Mouse (Mus musculus): Measurements from ENCODE around the gene Foxj3.
A peak's percentile ranks its signal among the peaks of the same experiment; 100 is the strongest.

The Foxj3 gene

DNA sequence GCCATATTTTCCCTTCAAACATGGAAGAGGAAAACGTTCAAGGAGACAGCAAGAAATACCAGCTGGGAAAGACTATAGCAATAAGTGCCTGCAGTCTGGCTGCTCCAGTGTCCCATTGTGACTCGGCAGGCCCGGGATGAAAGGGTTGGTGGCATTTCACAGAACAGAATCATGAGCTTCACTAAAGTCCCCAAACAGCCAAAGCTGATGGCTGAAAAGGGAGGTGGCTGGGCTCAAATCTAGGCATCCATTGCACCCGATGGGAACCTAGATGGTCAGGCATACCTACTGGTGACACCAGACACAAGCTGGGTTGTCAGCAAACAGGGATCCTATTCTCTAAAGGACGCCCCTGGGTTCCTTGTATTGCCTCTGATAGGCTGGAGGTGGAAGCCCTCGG, 101.1 kb downstream of the Foxj3 start:
- DNase-seq, result no peak

DNA sequence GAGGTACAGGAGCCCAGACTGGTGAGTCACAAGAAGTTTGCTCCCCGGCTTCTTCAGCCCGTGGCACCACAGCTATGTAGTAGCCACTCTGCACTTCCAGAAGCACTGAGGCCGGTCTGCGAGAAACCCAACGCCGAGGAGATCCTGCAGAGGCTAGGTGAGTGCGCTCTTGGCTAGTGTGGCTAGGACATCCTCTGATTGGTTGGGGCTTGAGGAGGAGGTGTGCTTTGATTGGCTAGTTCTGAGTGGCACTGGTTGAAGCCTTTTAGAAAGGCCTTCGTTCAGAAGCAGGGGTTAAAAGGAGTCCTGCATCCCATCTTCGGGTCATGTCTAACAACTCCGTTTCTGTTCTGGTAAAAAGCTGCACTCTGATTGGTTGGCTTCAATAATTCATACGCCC, 101.9 kb downstream of the Foxj3 start:
- no peak for DNase-seq

DNA sequence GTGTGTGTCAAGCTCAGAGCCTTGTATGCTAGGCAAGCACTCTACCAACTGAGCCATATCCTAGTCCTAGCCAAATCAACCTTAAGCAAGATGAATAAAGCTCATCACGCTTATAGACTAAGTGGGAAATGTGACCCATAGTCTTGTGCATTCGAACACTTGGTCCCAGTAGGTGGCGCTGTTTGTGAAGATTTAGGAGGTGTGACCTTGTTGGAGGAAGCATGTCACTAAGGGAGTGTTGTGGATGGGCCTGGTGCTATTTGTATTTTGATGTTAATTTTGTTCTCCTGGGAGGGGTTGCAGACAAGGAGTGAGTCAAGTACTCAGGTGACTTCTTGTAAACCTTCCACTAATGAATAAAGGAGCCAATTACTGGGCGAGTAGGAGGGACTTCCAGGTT, 105.9 kb downstream of the Foxj3 start:
- no peak for DNase-seq

DNA sequence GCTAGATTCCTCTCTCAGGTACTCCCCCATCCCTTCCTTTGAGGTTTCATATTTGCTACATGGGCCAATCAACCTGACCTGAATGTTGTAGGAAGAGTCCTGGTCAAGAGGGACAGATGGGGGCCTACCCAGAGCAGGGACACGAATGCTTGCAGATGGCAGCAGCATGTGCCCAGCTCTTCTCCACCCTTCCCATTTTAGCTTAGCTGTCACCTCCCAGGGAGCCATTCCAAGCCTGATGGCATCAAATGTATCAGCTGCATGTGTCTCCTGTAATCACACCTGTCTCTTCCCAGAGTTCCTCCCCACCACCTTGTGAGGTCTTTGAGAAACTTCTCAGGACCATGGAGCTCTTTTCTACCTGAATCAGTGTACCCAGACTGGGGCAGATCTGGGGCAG, 120.2 kb downstream of the Foxj3 start:
- no peak for DNase-seq

DNA sequence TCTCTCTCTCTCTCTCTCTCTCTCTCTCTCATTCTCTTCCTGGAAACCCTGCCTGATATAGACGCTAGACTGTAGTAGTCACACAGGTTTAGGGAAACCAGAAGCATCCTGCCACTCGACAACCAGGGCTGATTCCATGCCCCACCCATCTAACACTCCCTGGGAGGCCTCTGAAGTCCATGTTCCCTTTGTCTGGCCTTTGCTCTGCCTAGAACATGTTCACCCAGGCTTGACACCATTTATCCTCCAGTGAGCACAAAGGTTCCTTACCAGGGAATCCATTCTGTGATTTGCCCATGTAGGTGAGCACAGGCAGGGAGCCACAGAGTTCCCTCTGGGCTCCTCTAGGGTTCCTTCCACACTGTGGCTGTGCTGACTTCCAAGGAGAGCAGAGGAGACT, 121.4 kb downstream of the Foxj3 start:
- DNase-seq, result no peak

DNA sequence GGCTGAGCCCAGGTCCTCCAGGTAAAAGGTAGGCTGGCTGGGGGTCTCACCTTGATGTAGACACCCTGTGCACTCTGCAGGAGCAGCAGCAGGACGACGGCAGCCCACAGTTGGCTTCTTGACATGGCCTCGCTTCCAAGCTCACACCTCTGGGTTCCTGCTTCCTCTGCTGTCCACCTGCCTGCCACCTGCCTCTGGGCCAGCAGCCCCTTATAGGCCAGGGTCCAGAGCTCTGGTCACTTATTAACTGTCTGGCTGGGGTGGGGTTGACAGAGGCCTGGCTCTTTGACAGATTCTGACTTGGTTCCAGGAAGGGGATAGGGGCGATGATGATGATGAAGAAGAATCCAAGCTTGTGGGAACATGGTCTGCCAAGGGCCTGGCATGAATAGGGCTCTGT, 121.9 kb downstream of the Foxj3 start, which contains the start of gene Guca2b:
Guca2b (minus strand) TSS at position 224 of the 400 bp plus-strand sequence.
- no peak for DNase-seq

DNA sequence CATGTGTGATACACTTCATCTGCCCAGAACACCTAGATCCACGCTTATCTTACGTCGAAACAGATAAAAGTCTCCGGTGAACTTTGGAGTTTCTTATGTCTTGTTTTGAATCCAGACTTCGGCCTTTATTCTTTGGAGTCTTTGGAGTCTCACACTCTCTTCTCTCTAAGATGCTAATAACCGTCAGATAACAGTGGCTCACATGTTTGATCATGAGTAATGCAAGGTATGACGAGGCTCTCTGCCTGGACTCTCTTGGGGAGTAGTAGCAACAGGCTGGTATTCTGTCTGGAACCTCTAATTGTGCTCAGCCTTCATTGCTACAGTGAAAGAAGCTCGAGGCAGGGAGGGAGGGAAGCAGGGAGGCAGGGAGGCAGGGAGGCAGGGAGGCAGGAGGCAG, 123.2 kb downstream of the Foxj3 start:
- no peak for DNase-seq

DNA sequence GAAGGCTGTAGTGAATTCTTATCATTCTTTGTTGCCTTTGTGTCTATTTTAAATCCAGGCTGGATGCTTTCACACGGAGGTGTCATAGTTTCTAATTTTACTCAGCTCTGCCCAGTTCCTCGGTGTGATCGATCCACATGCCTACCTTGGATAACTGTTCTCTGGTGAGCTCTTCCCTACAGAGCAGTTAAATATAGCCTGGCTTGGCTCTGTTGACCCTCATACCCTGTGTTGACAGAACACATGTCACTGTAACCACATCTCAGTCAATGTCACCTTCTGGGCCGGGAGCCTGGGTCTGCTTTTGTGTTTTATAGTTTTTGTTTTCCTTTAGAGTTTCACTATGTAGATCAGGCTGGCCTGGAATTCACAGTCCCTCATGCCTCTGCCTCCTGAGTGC, 125.3 kb downstream of the Foxj3 start:
- no peak for DNase-seq

DNA sequence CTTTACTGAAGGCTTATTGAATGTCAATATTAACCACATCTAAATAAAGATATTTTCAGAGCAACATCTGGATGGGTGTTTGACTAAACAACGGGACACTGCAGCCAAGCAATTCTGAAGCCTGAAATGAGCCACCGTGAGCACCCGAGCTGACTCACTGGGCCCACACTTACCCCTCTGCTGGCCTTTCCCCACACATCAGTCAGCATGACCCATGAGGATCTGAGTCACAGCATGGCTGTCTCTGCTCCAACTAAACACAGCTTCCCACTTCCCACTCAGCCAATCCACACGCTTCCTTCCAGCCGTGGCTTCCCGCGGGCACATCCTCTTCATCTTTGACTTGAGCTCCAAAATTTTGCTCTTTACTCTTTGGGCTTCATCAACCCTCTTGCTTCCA, 126.2 kb downstream of the Foxj3 start:
- DNase-seq, result no peak

DNA sequence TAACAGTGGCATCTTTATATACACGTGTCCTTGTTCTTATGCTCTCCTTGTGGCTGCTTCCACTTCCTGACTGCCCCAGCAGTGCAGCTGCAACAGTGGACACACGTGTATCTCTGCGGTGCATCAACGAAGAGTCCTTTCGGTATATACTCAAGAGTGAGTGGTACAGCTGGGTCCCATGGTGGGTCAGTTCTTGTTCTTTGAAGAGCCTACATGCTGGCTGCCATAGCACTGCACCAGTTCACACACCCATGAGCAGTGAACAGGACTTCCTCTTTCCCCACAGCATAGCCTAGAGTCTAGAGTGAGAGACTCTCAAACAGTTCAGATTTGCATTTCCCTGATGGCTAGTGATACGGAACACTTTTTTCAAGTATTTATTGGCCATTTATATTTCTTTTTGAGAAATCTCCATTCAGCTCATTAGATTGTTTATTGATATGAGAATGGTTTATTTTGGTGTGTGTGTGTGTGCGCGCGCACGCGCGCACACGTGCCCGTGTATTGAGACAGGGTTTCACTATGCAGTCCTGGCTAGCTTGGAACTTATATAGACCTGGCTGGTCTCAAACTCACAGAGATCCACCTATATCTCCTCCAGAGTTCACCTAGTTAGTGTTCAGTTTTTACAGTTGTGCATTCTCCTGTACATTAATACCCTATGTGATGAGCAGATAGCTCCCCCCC, 126.7 kb downstream of the Foxj3 start:
- DNase-seq, result no peak

DNA sequence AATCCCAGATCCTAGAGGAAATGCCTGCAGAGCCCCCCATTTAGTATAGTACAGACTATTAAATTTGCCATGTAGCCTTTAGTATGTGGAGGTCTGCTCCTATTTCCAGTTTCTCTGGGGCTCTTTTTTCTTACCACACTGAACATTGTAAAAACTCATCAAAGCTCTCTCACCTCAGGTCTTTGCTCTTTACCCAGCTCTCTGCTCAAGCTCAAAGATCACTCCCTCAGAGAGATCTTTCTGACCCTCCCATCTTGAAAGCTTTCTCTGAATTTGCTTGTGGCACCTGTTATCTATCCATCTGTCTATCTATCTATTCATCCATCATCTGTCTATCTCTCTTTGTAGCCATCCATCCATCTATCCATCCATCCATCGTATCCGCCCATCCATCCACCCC, 128.4 kb downstream of the Foxj3 start:
- DNase-seq, result no peak

DNA sequence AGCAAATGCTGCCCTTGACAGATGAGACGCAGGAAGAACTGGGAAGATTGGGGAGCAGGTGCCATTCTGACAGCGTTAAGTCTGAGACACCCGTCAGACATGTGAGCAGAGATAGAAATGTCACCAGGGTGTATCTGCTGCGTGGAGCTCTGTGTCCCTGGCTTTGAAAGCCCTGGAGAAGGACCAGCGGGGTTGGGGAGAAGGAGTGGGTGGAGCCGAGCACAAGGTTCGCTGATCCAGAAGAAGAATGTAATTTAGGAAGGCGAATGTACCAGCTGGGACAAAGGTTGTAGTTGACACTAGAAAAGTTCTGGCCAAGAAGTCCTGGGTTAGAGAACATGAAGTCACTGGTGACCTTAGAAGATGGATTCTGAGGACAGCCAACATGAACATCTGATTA, 129.3 kb downstream of the Foxj3 start:
- peak; percentile 2 for DNase-seq

DNA sequence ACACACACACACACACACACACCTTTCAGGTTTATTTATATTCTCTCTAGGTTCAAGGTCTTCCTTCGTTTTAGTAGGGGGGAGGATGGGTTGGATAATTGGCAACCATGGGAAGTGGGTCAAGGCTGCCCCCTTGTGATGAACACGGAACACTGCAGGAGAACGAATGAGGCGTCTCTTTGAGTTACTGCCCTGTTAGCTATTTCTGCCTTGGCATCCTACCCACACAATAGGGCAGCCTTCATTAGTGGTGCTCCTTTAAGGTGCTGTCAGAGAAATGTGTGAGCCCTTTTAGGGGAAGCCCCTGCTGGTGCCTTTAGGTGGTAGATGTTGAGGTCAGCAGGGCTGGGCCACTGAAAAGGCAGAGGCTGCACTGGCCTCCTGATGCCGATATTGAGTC, 130.7 kb downstream of the Foxj3 start:
- DNase-seq, result no peak

DNA sequence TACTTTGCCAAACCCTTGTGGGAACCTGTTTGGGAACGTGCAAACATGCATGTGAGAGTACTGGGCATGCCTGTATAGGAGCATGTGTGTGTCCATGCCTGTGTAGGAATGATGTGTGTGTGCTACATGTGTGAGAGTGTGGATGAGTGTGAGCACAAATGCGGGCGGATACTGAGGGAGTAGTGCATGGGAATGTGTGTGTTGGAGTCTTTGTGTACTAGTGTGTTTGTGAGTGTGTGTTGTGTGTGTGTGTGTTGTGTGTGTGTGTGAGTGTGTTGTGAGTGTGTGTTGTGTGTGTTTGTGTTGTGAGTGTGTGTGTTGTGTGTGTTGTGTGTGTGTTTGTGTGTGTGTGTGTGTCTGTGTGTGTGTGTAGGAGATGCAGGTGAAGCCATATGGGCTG, 131.4 kb downstream of the Foxj3 start:
- DNase-seq, result no peak

DNA sequence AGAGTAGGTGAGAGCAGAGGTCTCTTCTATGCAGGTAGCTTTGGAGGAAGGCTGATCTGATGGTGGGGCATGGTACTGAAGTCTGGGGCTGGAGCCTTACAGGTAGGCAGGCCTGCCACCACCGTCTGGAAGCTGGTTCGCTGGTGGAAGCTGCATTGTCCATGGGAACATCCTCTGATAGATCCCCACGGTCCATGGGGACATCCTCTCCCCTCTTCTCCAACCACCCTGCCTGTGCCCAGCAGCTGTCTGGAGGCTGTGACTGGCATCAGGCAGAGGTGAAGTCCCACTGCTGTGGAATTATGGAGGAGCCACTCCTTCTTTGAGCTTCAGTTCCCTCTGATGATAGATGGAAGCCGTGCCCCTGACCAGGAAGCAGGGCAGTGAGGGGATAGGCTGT, 131.8 kb downstream of the Foxj3 start:
- no peak for DNase-seq

DNA sequence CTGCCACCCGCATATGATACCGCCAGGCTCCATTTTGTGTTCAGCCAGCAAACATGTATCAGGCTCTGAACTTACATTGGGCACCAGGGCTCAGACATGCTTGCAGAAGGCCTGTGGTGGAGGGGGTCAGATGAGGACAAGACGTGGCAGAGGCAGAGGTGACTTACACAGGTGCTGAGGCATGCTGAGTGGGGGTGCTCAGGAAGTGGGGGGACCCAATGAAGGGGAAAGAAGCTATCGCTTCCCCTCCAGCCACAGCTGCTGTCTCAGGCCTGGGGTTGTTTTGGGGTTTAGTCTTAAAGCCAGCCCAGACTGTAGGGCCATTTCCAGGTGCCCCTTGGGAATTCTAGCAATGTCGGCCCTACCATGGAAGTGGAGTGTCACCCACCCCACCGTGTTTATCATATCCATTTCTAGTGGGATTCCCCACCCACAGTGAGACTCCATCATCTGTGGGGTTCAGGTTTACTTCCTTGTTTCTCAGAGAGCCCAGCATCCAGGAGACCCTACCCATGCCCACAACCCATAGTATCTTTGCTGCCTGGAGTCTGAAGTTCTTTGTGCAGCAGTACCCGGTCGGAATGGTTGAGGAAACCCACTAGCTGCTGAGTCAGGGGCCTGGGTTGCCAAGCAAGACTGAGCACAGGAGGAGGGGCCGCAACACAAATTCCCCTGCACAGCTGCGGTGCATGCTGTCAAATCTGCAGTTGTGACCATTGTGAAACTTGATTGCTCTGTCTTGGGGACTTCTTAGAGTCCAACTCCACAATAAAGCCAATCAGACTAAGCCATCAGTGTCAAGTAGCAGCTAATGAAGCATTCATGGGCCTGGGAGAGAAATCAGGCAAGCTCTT, 132.8 kb downstream of the Foxj3 start:
- peak; percentile 22 for DNase-seq

DNA sequence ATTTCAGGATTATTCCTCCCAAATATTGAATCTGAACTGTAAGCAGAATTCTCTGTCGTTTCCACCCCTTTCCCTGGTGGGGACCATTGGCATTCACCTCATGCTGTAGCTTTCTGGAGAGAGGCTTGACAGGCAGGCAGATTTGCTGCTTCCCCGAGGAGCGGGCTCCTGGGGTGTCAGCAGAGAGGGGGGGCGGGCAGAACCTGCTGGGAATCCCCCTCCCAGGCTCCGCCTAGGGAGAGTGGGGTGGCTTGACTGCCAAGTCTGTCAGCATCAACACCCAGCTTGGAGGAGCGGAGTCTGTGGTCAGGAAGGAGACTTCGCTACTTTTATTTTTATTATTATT, 133.4 kb downstream of the Foxj3 start:
- DNase-seq, result no peak

DNA sequence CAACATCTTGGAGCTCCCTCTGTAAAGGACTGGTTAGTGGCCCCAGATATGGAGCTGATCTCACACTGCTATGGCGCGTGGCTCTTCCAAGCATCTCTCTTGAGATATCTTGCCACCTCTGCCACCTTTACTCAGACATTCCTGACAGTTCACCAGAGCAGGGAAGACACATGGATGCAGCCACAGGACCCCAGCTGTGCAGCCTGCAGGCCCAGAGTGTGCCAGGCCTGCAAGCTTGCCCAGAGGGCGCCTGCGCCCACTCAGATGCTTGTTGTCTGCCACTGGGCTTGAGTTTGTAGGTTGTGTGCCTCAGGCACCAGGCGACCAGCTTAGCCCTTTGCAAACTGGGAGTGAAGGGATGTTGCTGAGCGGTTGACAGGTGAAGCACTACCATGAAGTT, 133.9 kb downstream of the Foxj3 start:
- no peak for DNase-seq

DNA sequence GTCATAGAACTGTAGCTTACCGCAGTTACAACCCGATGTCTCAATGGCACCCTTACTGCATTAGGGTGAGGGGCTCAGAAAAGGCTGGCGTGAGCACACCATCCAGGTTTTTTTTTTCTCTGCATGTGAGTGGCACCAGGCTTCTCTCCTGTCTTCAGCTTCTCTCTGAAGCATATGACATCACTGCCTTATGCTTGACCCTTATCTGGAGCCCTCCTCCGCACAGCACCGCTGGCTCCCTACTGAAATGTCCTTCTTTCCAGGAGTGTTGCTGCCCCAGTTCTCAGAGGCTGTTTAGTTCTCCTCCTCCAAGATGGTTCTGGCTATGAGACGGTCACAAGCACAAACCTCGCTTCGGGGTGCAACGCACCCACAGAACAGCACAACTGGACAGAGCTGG, 134.4 kb downstream of the Foxj3 start:
- DNase-seq, result no peak

DNA sequence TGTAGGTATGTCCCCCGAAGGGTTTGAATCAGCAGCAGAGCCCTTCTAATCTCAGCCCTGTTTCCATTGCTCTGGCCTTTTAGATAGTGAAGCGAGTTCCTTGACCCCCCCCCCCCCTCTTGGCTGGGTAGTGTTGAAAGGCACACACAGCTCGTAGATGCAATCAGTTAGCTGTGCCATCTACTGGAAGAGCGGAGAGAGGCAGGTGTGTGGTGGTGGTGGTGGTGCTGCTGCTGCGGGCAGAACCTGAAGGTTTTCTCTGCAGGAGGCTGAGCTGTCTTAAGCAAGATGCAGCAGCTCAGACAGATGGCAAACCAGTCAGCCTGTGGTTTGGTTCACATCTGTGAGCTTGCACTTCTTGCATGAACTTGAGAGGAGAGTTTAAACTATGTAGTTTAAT, 135.9 kb downstream of the Foxj3 start:
- no peak for DNase-seq
